Mouse (Mus musculus): ENCODE measurements around the gene Sppl2b. TPM values are rescaled to one million over a fixed set of nuclear protein-coding genes. Genes with fewer than 3 reads are reported as not detected.
A peak's percentile ranks its signal among the peaks of the same experiment; 100 is the strongest.
"Not testable (repeated sequence)": the region's sequence is repeated elsewhere in the genome, so short reads cannot be mapped to it uniquely, and the experiment has no call there.

The Sppl2b gene
- polyA plus RNA-seq, 1 experiment from 2014 or later: 40.0 TPM

DNA sequence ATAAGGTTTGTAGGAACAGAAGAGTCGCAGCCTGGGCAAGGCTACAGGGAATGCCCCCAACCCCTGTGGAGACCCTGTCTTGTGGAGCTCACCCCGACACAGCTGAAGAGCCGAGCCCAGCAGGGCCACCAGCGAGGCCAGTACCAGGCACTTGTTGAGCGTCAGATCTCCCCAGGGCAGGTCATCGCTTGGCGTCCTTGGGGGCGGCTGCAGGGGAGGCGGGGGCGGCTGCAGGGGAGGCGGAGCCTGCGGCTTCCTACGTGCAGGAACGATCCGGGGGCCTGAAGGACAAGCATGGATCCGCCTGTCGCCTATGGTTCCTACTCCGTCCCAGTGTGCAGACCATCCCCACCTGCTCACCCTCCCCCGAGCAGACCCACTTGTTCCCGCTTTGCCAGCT is 45.0 kb upstream of the Sppl2b start:
- no peak for ATAC-seq (ENCODE audit: insufficient read depth, low FRiP score)
- Histone ChIP-seq H3K9ac (ENCODE audit: low read length) (no peak overlapping the region), H3K4me1 (ENCODE audit: control insufficient read depth, insufficient read depth, low read length) (peaks cover 21% of the 10 kb centered on the region), H3K27me3 (ENCODE audit: control insufficient read depth, insufficient read depth, low read length) (peaks cover 3% of the 10 kb centered on the region; the same call in 1 of the 2 replicates), H3K9me3 (replicated peaks; ENCODE audit: control insufficient read depth, low read length) (no peaks in the 10 kb centered on the region), H3K27ac (ENCODE audit: low read length) (no peak overlapping the region), H3K4me3 (replicated peaks; ENCODE audit: low read length) (no peak overlapping the region), H3K36me3 (ENCODE audit: control insufficient read depth, insufficient read depth, low read length) (no peaks in the 10 kb centered on the region), H3K4me2 (ENCODE audit: low read depth, low read length) (no peak overlapping the region)
- 9% methylated on average over 20 of the region's 20 CpGs for WGBS

DNA sequence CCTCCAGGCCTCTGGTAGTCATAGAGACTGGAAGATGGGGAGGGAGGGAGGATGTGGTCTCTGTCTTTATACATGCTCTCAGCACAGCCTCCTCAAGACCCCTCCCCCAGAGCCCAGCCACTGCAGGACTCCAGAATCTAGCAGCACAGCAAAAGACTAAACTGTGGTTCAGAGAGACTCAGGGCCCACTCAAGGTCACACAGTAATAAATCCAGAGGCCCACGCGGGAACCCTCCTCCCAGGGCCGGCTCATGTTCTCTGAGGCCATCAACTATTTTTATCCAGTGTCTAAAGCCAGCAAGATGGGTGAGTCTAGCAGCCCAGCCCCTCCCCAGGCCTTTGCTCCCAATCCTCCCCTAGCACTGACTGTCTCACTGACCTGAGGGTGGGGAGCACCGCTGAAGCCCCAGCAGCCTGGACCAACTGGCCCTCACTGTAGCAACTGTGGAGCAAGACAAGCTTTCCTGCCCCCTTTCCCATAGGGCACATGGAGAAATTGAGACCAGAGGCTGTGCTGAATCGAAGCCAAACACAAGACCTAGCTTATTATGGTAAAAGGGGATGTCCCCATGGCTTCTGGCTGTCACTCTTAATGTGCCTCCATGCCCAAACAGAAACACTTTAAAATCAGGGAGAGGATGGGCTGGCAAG is 42.6 kb upstream of the Sppl2b start:
- peaks cover 13% of the 10 kb centered on the region; the same call in 1 of the 2 replicates for H3K4me1 ChIP-seq (ENCODE audit: control insufficient read depth, insufficient read depth, low read length)
- 34% methylated on average over 5 of the region's 5 CpGs for WGBS
- H3K27ac ChIP-seq (ENCODE audit: low read length): no peak overlapping the region
- no peak overlapping the region for H3K4me2 ChIP-seq (ENCODE audit: low read depth, low read length)
- H3K9me3 ChIP-seq (replicated peaks; ENCODE audit: control insufficient read depth, low read length): no peaks in the 10 kb centered on the region
- no peak overlapping the region for H3K4me3 ChIP-seq (replicated peaks; ENCODE audit: low read length)
- H3K9ac ChIP-seq (ENCODE audit: low read length): peak overlapping the region; percentile 46; the same call in 1 of the 2 replicates
- peaks cover 3% of the 10 kb centered on the region; the same call in 1 of the 2 replicates for H3K27me3 ChIP-seq (ENCODE audit: control insufficient read depth, insufficient read depth, low read length)
- no peaks in the 10 kb centered on the region for H3K36me3 ChIP-seq (ENCODE audit: control insufficient read depth, insufficient read depth, low read length)
- ATAC-seq (ENCODE audit: insufficient read depth, low FRiP score): no peak

DNA sequence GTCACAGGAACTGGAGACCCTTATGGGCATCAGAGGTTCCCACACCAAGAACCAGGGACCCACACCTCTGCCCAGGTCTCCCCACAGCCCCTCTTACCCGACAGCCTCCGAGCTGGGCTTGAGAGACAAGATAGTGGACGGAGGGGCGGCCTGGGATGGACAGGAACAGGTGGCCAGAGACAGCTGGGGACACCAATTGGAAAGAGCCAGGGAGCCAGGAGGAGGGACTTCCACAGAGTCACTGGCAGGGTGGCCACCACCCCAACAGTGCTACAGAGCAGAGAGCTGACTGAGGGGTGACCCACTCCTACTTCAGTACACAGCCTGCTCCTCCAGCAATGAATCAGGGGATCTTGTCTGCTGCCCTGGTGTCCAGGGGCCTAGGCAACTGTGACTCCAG is 41.7 kb upstream of the Sppl2b start, which contains the start of gene Jsrp1:
Gene Jsrp1 (minus strand): TSS at position 133 of the 400 bp plus-strand sequence.
- WGBS: 76% methylated on average over 4 of the region's 4 CpGs
- no peak for ATAC-seq (ENCODE audit: insufficient read depth, low FRiP score)

DNA sequence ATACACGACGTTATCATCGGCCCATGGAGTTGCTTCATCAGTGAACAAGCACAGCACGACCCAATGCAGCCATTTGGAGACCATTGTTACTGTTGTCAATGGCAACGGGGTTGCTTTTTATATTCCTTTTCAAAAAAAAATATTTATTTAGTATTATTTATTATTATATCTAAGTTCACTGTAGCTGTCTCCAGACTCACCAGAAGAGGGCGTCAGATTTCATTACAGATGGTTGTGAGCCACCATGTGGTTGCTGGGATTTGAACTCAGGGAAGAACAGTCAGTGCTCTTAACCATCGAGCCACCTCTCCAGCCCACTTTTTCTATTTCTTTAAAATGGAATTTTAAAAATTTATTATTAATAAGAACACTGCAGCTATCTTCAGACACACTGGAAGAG is 40.3 kb upstream of the Sppl2b start:
- peaks cover 3% of the 10 kb centered on the region; the same call in 1 of the 2 replicates for H3K27me3 ChIP-seq (ENCODE audit: control insufficient read depth, insufficient read depth, low read length)
- H3K4me1 ChIP-seq (ENCODE audit: control insufficient read depth, insufficient read depth, low read length): peaks cover 5% of the 10 kb centered on the region; the same call in 1 of the 2 replicates
- H3K36me3 ChIP-seq (ENCODE audit: control insufficient read depth, insufficient read depth, low read length): no peaks in the 10 kb centered on the region
- H3K4me2 ChIP-seq (ENCODE audit: low read depth, low read length): no peak overlapping the region
- no peak overlapping the region for H3K27ac ChIP-seq (ENCODE audit: low read length)
- H3K9ac ChIP-seq (ENCODE audit: low read length): no peak overlapping the region
- no peaks in the 10 kb centered on the region for H3K9me3 ChIP-seq (replicated peaks; ENCODE audit: control insufficient read depth, low read length)
- no peak overlapping the region for H3K4me3 ChIP-seq (replicated peaks; ENCODE audit: low read length)
- no peak for ATAC-seq (ENCODE audit: insufficient read depth, low FRiP score)
- WGBS: 64% methylated on average over 7 of the region's 7 CpGs

More for the DNA sequence above, 41.7 kb upstream of the Sppl2b start, which contains the start of gene Jsrp1:
- H3K27ac ChIP-seq (ENCODE audit: low read length): no peak within 1 kb of the TSS
- H3K9ac ChIP-seq (ENCODE audit: low read length): peak within 1 kb of the TSS; percentile 46; the same call in 1 of the 2 replicates
- H3K9me3 ChIP-seq (replicated peaks; ENCODE audit: control insufficient read depth, low read length): no peaks in the 10 kb centered on the region
- H3K4me1 ChIP-seq (ENCODE audit: control insufficient read depth, insufficient read depth, low read length): peaks cover 9% of the 10 kb centered on the region; the same call in 1 of the 2 replicates
- no peak within 1 kb of the TSS for H3K4me3 ChIP-seq (replicated peaks; ENCODE audit: low read length)
- H3K36me3 ChIP-seq (ENCODE audit: control insufficient read depth, insufficient read depth, low read length): no peaks in the 10 kb centered on the region
- H3K27me3 ChIP-seq (ENCODE audit: control insufficient read depth, insufficient read depth, low read length): peaks cover 3% of the 10 kb centered on the region; the same call in 1 of the 2 replicates
- no peak within 1 kb of the TSS for H3K4me2 ChIP-seq (ENCODE audit: low read depth, low read length)

DNA sequence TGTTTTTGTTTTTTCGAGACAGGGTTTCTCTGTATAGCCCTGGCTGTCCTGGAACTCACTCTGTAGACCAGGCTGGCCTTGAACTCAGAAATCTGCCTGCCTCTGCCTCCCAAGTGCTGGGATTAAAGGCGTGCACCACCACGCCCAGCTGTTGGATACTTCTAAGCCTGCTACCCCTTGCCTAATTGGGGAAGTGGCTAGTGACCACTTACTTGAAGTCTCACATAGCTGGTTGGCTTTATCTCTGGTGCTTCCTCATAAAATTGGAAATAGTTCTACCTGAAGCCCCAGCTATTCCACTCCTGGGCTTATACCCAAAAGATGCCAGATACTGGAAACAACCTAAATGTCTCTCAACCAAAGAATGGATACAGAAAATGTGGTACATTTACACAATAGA is 38.8 kb upstream of the Sppl2b start:
- not testable (repeated sequence) for H3K36me3 ChIP-seq (ENCODE audit: control insufficient read depth, insufficient read depth, low read length); H3K27me3 ChIP-seq (ENCODE audit: control insufficient read depth, insufficient read depth, low read length); ATAC-seq (ENCODE audit: insufficient read depth, low FRiP score); H3K9me3 ChIP-seq (replicated peaks; ENCODE audit: control insufficient read depth, low read length); H3K4me3 ChIP-seq (replicated peaks; ENCODE audit: low read length); H3K4me1 ChIP-seq (ENCODE audit: control insufficient read depth, insufficient read depth, low read length); H3K27ac ChIP-seq (ENCODE audit: low read length); H3K9ac ChIP-seq (ENCODE audit: low read length); H3K4me2 ChIP-seq (ENCODE audit: low read depth, low read length)
- 70% methylated on average over 3 of the region's 3 CpGs for WGBS

DNA sequence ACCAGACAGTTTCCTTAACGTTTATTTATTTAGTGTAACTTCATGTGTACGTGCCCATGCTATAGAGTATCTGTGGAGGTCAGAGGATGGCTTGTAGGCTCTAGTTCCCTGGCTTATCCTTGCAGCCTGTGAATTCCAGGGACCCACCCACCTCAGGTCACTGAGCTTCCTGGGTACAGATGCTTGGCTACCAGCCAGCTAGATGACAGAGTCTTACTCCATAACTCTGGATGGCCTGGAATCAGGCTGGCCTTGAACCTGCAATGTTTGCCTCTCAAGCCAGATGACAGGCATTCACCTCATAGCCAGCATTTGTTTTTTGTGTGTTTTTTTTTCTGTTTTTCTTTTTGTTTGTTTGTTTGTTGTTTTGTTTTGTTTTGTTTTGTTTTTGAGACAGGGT is 37.9 kb upstream of the Sppl2b start:
- no peaks in the 10 kb centered on the region for H3K27me3 ChIP-seq (ENCODE audit: control insufficient read depth, insufficient read depth, low read length)
- H3K27ac ChIP-seq (ENCODE audit: low read length): no peak overlapping the region
- H3K4me2 ChIP-seq (ENCODE audit: low read depth, low read length): no peak overlapping the region
- H3K9ac ChIP-seq (ENCODE audit: low read length): no peak overlapping the region
- no peaks in the 10 kb centered on the region for H3K4me1 ChIP-seq (ENCODE audit: control insufficient read depth, insufficient read depth, low read length)
- no peaks in the 10 kb centered on the region for H3K36me3 ChIP-seq (ENCODE audit: control insufficient read depth, insufficient read depth, low read length)
- no peak for ATAC-seq (ENCODE audit: insufficient read depth, low FRiP score)
- no peaks in the 10 kb centered on the region for H3K9me3 ChIP-seq (replicated peaks; ENCODE audit: control insufficient read depth, low read length)
- H3K4me3 ChIP-seq (replicated peaks; ENCODE audit: low read length): no peak overlapping the region
- 53% methylated on average over 2 of the region's 2 CpGs for WGBS

DNA sequence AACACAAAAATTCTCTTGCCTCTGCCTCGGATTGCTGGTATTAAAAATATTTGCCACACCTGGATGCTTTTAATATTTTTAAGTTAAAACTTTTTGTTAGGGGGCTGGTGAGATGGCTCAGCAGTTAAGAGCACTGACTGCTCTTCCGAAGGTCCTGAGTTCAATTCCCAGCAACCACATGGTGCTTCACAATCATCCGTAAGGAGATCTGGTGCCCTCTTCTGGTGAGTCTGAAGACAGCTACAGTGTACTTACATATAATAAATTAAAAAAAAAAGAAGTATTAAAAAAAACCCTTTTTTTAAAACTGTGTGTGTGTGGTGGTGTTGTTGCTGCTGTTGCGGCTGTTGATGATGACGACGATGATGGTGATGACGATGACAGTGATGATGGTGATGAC is 37.1 kb upstream of the Sppl2b start:
- H3K9ac ChIP-seq (ENCODE audit: low read length); H3K4me3 ChIP-seq (replicated peaks; ENCODE audit: low read length); H3K9me3 ChIP-seq (replicated peaks; ENCODE audit: control insufficient read depth, low read length); ATAC-seq (ENCODE audit: insufficient read depth, low FRiP score); H3K4me2 ChIP-seq (ENCODE audit: low read depth, low read length); H3K27ac ChIP-seq (ENCODE audit: low read length); H3K27me3 ChIP-seq (ENCODE audit: control insufficient read depth, insufficient read depth, low read length); H3K36me3 ChIP-seq (ENCODE audit: control insufficient read depth, insufficient read depth, low read length); H3K4me1 ChIP-seq (ENCODE audit: control insufficient read depth, insufficient read depth, low read length): not testable (repeated sequence)
- 83% methylated on average over 7 of the region's 7 CpGs for WGBS

DNA sequence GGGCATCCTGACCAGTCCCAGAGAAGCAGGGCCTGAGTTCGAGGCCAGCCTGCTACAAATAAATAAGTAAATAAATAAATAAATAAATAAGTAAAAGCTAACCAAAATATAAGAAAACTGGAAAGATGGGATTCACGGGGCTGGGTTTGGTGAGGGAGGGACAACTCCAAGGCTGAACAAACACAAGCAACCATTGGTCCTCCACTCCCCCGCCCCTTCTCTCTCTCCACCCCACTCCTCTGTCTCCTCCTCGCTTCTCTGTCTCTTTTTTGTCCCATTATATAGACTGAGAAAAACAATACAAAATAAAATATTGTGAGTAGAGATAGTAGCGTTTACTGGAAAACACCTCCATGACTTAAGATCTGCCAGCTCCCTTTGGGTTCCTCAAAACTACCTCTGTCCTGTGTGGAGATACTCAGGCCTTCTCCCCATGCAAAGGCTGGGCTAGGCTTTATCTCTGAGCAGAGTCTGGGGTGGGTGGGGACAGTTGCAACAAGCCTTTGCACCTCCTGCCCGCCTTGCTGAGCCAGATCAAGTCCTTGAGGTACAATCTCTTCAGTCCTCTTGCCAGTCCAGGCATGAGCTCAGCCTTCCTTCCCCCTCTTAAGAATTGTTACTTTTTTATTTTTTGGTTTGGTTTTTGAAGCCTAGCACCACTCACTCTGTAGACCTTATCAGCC is 36.3 kb upstream of the Sppl2b start:
- ATAC-seq (ENCODE audit: insufficient read depth, low FRiP score): peak; percentile 74; the same call in 1 of the 2 replicates
- Histone ChIP-seq H3K27ac (ENCODE audit: low read length) (peak overlapping the region; percentile 43; the same call in 1 of the 2 replicates), H3K9ac (ENCODE audit: low read length) (no peak overlapping the region), H3K4me3 (replicated peaks; ENCODE audit: low read length) (no peak overlapping the region), H3K9me3 (replicated peaks; ENCODE audit: control insufficient read depth, low read length) (no peaks in the 10 kb centered on the region), H3K36me3 (ENCODE audit: control insufficient read depth, insufficient read depth, low read length) (no peaks in the 10 kb centered on the region), H3K4me2 (ENCODE audit: low read depth, low read length) (no peak overlapping the region), H3K4me1 (ENCODE audit: control insufficient read depth, insufficient read depth, low read length) (no peaks in the 10 kb centered on the region), H3K27me3 (ENCODE audit: control insufficient read depth, insufficient read depth, low read length) (no peaks in the 10 kb centered on the region)
- 50% methylated on average over 6 of the region's 6 CpGs for WGBS

DNA sequence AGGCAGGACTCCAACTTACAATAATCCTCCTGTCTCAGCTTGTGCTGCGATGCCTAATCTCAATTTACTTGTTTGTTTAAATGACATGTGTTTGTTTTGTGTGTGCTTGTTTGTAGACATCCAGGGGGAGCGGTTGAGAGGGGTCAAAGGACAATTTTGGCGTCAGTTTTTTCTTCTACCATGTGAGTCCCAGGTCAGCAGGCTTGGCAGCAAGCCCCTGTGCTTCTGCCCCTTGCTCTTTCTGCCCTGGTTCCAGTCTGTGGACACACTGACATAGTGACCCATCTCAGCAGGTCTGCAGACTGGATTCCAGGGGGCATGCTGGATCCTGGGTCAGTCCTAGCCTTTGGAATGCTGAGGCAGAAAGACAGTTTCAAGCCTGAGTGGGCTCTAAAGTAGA is 35.7 kb upstream of the Sppl2b start:
- WGBS: 32% methylated on average over 3 of the region's 3 CpGs
- no peak overlapping the region for H3K4me2 ChIP-seq (ENCODE audit: low read depth, low read length)
- no peak for ATAC-seq (ENCODE audit: insufficient read depth, low FRiP score)

More for the DNA sequence above, 35.7 kb upstream of the Sppl2b start:
- Histone ChIP-seq H3K9me3 (replicated peaks; ENCODE audit: control insufficient read depth, low read length) (no peaks in the 10 kb centered on the region), H3K36me3 (ENCODE audit: control insufficient read depth, insufficient read depth, low read length) (no peaks in the 10 kb centered on the region), H3K4me1 (ENCODE audit: control insufficient read depth, insufficient read depth, low read length) (no peaks in the 10 kb centered on the region), H3K9ac (ENCODE audit: low read length) (no peak overlapping the region; the same call in 1 of the 2 replicates), H3K4me3 (replicated peaks; ENCODE audit: low read length) (no peak overlapping the region), H3K27me3 (ENCODE audit: control insufficient read depth, insufficient read depth, low read length) (no peaks in the 10 kb centered on the region), H3K27ac (ENCODE audit: low read length) (peak overlapping the region; percentile 43)

Measured in stomach, embryonic 16.5 days (tissue).